Mouse (Mus musculus) central nervous system, embryonic 18 days (tissue): ENCODE measurements around the gene Pja2. TPM values are rescaled to one million over a fixed set of nuclear protein-coding genes. Genes with fewer than 3 reads are reported as not detected.

Experiments
- polyA plus RNA-seq: library from polyadenylated mRNA; depleted of rRNA; stranded (reverse); fragments of >200 nt; gene quantifications from 2 replicates; pipeline ENCODE4 v1.2.3, GENCODE M21; 2012; rRNA removed

The Pja2 gene
- 97.4 and 107 TPM in 2 replicates for polyA plus RNA-seq

DNA sequence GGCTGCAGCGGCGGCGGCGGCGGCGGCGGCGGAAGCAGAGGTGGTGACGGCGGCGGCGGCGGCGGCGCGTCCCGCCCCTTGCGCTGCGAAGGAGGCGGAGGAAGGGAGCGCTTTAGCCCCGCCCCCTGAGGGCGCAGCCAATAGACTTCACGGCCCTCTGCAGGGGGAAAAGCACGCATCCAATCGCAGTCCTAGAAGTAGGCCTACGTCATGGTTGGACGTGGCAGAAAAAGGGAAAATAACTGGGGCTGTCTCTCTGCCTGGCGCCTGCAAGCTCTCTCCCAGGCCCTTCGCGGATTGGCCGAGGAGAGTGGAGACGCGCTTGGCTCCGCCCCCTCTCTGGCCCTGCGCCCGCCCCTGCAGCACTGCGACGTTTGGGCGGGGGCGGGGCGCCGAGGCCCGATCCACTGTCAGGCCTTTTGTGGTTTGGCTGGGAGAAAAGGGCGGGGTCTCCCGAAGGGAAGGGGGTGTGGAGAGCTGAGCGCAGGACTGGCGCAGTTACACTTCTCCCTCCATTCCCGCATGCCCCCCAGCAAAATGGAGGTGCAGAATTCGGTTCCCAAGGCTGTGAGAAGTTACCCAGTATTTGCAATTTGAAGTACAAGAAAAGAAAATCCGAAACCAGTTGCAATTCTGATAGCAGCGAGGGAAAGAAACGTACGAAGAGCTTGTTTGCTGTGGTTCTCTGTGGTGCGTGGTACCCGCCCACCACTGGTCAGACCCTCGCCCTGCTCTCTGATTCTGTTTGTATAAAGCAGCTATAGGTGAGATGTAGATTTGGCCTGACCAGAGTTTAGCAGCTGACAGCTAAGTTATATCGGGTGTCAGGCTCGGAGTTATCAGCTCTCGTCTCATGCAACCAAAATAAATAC, at the start of gene Pja2:
TSS of gene Pja2 (minus strand) at position 19 of the 872 bp plus-strand sequence.

